Mouse (Mus musculus) kidney, embryonic 15.5 days (tissue): ENCODE measurements at regions not wholly inside any gene's neighbourhood (a gene's known extent, or its start where the extent isn't known, plus 50 kb on each side); places are given as distances from the start of the nearest gene placed in this dataset.
A peak's percentile ranks its signal among the peaks of the same experiment; 100 is the strongest.

ENCODE experiments used
- ATAC-seq: fragments of 200-750 bp; cut with Nextera tagmentation; replicated peaks from 2 replicates; pipeline ENCODE4 v1.8.0; 2017; ENCODE audit warnings: moderate TSS enrichment; ENCODE audit not compliant: low FRiP score
- H3K27ac ChIP-seq: fragments of 300-500 bp; sonication (generic); 2 replicates; pipeline ENCODE4 v1.5.1; 2015; ENCODE audit warnings: mild to moderate bottlenecking, inconsistent platforms
- H3K27me3 ChIP-seq: fragments of 300-500 bp; sonication (generic); 2 replicates; pipeline ENCODE4 v1.6.1; 2015; ENCODE audit warnings: inconsistent platforms
- H3K36me3 ChIP-seq: fragments of 300-500 bp; sonication (generic); 2 replicates; pipeline ENCODE4 v1.6.1; 2015; ENCODE audit warnings: inconsistent platforms
- H3K4me1 ChIP-seq: fragments of 300-500 bp; sonication (generic); 2 replicates; pipeline ENCODE4 v1.6.1; 2015; ENCODE audit warnings: inconsistent platforms
- H3K4me2 ChIP-seq: fragments of 300-500 bp; sonication (generic); 2 replicates; pipeline ENCODE4 v1.6.1; 2015; ENCODE audit warnings: moderate library complexity, mild to moderate bottlenecking, inconsistent platforms
- H3K4me3 ChIP-seq: fragments of 300-500 bp; sonication (generic); replicated peaks from 2 replicates; pipeline ENCODE4 v1.5.1; 2015; ENCODE audit warnings: mild to moderate bottlenecking, inconsistent platforms
- H3K9ac ChIP-seq: fragments of 300-500 bp; sonication (generic); 2 replicates; pipeline ENCODE4 v1.6.1; 2015; ENCODE audit warnings: mild to moderate bottlenecking, inconsistent platforms
- H3K9me3 ChIP-seq: fragments of 300-500 bp; sonication (generic); replicated peaks from 2 replicates; pipeline ENCODE4 v1.6.1; 2016; ENCODE audit warnings: inconsistent platforms
- WGBS: fragments of 180-500 bp; shearing (Covaris S2); methylation state at CpG from one replicate; pipeline ENCODE4 v1.1.7; 2015; ENCODE audit warnings: mixed read lengths; 5-methylcytosine and 5-hydroxymethylcytosine counted together

DNA sequence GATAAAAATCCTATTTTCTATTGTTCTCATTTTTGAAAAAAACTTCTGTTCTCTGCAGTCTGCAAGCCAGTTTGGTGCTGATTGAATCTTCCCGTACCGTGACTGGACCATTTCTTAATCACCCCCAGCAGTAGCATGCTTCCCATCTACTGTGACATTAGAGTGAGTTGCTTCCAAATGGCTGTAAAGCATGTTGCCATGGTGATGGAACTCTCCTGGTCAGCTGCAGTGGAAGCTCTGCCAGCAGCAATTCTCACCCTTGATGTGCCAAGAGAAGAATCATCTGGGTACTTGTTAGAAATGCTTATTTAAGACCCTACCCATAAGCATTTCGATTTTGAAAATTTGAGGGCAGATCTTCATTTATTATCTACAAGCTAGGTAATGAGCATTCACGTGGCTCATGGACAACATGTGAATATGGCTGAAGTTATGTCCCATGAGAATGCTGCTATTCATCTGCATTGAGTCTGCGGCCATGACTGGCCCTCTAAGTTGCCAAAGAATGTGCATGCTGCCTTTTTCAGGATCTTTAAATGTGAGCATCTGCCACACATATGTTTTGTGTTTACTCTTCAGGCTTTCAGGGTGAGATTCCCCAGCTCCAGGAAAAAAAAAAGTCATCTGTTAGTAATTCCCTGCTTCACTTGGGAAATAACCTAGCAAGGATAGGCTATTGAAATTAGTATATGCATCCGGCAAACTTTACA is 62.8 kb downstream of the H2al1n start:
- H3K36me3 ChIP-seq: no peaks in the 10 kb centered on the region
- H3K4me1 ChIP-seq: no peaks in the 10 kb centered on the region
- no peak overlapping the region for H3K4me2 ChIP-seq
- 74% methylated on average over 6 of the region's 6 CpGs for WGBS
- H3K27me3 ChIP-seq: no peaks in the 10 kb centered on the region
- H3K4me3 ChIP-seq: no peak overlapping the region
- H3K27ac ChIP-seq: no peak overlapping the region
- ATAC-seq: no peak
- H3K9me3 ChIP-seq: no peaks in the 10 kb centered on the region
- H3K9ac ChIP-seq: no peak overlapping the region

GRCm38 (mm10) chrX:14279312-14279711 is 68.4 kb downstream of the H2al1n start:
- H3K9ac ChIP-seq: no peak overlapping the region
- ATAC-seq: peak; percentile 56; the same call in 1 of the 2 replicates
- no peak overlapping the region for H3K4me3 ChIP-seq
- 35% methylated on average over 2 of the region's 2 CpGs for WGBS
- no peaks in the 10 kb centered on the region for H3K4me1 ChIP-seq
- no peak overlapping the region for H3K4me2 ChIP-seq
- no peaks in the 10 kb centered on the region for H3K9me3 ChIP-seq
- no peaks in the 10 kb centered on the region for H3K36me3 ChIP-seq
- no peaks in the 10 kb centered on the region for H3K27me3 ChIP-seq
- no peak overlapping the region for H3K27ac ChIP-seq

- no peak overlapping the region for H3K27ac ChIP-seq
- no peak overlapping the region for H3K4me3 ChIP-seq
- H3K4me1 ChIP-seq: no peaks in the 10 kb centered on the region
- H3K9me3 ChIP-seq: no peaks in the 10 kb centered on the region
- no peaks in the 10 kb centered on the region for H3K36me3 ChIP-seq
- peak; percentile 66; the same call in 1 of the 2 replicates for ATAC-seq
- no peak overlapping the region for H3K4me2 ChIP-seq
- no peak overlapping the region for H3K9ac ChIP-seq
- H3K27me3 ChIP-seq: no peaks in the 10 kb centered on the region
Measured at GRCm38 (mm10) chrX:14279736-14280135, 68.8 kb downstream of the H2al1n start.

DNA sequence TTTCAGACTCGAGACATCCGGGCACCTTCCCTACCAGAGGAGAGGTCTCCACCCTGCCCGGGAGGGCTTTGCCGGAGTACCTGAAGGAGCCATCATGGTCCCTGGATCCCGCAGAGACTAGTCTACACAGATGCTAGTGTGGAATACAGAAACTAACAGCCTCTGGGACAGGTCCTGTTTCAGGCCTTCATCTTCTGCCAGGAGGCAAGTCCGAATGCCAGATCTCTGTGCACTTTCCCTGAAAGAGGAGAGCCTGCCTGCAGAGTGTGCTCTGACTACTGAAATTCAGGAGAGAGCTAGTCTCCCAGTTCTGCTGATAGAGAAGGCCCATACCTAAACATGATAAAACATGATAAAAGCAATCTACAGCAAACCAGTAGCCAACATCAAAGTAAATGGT is 83.9 kb downstream of the H2al1n start:
- no peak overlapping the region for H3K4me2 ChIP-seq
- WGBS: 95% methylated on average over 6 of the region's 6 CpGs

DNA sequence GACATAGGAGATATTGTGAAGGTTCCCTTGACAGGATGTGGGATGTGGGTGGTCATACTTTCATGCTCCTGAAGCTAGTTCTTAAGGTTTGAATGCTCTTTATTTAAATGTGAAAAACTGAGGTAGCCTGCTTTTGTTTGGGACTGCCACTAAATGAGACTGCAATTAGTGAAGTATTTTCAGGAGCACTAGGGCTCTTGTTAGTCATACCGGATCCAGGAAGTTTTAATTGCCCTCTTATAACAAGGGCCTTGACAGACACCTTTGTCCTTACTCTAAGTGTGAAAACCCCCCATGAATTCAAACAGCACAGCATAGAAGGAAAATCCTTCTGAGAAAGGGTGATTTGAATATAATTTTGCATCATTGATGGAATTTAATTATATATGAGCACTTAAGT is 91.2 kb downstream of the H2al1n start:
- WGBS: 43% methylated on average over 1 of the region's 1 CpGs
- no peak for ATAC-seq
- no peak overlapping the region for H3K27ac ChIP-seq
- no peaks in the 10 kb centered on the region for H3K27me3 ChIP-seq
- no peaks in the 10 kb centered on the region for H3K4me1 ChIP-seq
- H3K4me2 ChIP-seq: no peak overlapping the region
- no peaks in the 10 kb centered on the region for H3K9me3 ChIP-seq
- no peaks in the 10 kb centered on the region for H3K36me3 ChIP-seq
- no peak overlapping the region for H3K9ac ChIP-seq
- no peak overlapping the region for H3K4me3 ChIP-seq

More for the DNA sequence above, 83.9 kb downstream of the H2al1n start:
- Histone ChIP-seq H3K36me3 (no peaks in the 10 kb centered on the region), H3K9ac (no peak overlapping the region), H3K9me3 (no peaks in the 10 kb centered on the region), H3K27ac (no peak overlapping the region), H3K4me3 (no peak overlapping the region), H3K27me3 (no peaks in the 10 kb centered on the region), H3K4me1 (no peaks in the 10 kb centered on the region)
- ATAC-seq: no peak

GRCm38 (mm10) chrX:14312746-14313145 is 101.8 kb downstream of the H2al1n start:
- Histone ChIP-seq H3K36me3 (no peaks in the 10 kb centered on the region), H3K9me3 (no peaks in the 10 kb centered on the region), H3K27ac (no peak overlapping the region), H3K4me2 (no peak overlapping the region), H3K27me3 (no peaks in the 10 kb centered on the region), H3K9ac (no peak overlapping the region), H3K4me3 (no peak overlapping the region), H3K4me1 (no peaks in the 10 kb centered on the region)
- no peak for ATAC-seq
- WGBS: 25% methylated on average over 1 of the region's 1 CpGs

GRCm38 (mm10) chrX:14352416-14352815 is 141.5 kb downstream of the H2al1n start:
- no peak for ATAC-seq
- H3K4me2 ChIP-seq: no peak overlapping the region
- no peak overlapping the region for H3K9ac ChIP-seq
- H3K4me1 ChIP-seq: no peaks in the 10 kb centered on the region
- no peak overlapping the region for H3K4me3 ChIP-seq
- no peaks in the 10 kb centered on the region for H3K36me3 ChIP-seq
- H3K27ac ChIP-seq: no peak overlapping the region
- no peaks in the 10 kb centered on the region for H3K27me3 ChIP-seq
- WGBS: 57% methylated on average over 2 of the region's 2 CpGs
- H3K9me3 ChIP-seq: no peaks in the 10 kb centered on the region; the same call in 1 of the 2 replicates

- ATAC-seq: no peak
- Histone ChIP-seq H3K36me3 (no peaks in the 10 kb centered on the region), H3K27me3 (no peaks in the 10 kb centered on the region), H3K4me2 (no peak overlapping the region), H3K27ac (no peak overlapping the region), H3K4me3 (no peak overlapping the region), H3K9ac (no peak overlapping the region), H3K4me1 (no peaks in the 10 kb centered on the region), H3K9me3 (no peaks in the 10 kb centered on the region; the same call in 1 of the 2 replicates)
- 69% methylated on average over 3 of the region's 3 CpGs for WGBS
Measured at GRCm38 (mm10) chrX:14353366-14353765, 142.4 kb downstream of the H2al1n start.

DNA sequence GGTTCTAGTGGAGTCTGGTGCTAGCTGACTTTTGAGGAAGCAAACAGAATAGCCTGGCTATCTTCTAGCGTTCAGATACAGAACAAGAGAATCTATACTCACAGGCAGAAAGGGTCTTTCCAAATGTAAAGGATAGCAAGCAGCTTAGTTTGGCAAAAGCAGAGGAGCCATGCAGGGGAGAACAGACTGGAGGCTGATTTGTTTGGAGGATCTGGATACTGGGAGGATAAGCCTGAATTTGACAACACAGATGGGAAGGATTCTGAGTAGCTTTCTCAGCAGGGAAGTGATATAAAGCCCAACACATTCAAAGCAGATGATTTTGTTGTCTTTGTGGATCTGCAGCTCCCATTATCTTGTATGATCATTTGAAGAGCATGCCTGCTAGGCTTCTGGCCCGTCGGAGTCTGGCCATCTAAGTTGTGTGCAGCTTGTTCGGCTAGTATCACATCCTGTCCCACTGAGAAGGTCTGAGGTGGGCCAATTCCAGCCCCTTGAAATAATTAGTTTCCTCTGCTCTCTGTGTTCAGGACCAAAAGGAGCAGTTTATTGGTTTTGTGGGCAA is 145.6 kb downstream of the H2al1n start:
- no peak for ATAC-seq
- no peak overlapping the region for H3K4me2 ChIP-seq

More for the DNA sequence above, 145.6 kb downstream of the H2al1n start:
- Histone ChIP-seq H3K4me3 (no peak overlapping the region), H3K27ac (no peak overlapping the region), H3K9me3 (no peaks in the 10 kb centered on the region), H3K36me3 (no peaks in the 10 kb centered on the region), H3K4me1 (no peaks in the 10 kb centered on the region), H3K9ac (no peak overlapping the region), H3K27me3 (no peaks in the 10 kb centered on the region)
- 80% methylated on average over 4 of the region's 4 CpGs for WGBS
